13 mouse cellular contexts compared by ENCODE assay signal in genomic region chr5:24979312-24979967, GRCm38 (mm10).
DNase-seq lines count a peak whose midpoint lies in the region; ATAC-seq and TF ChIP-seq lines count a peak whose summit lies in the region.
"Had no signal": no experiment of that assay in that cellular context is flagged by ENCODE, and none has a peak within 500 bp of the region (broad histone marks: within the 10 kb centered on the region; RNA-seq: fewer than 3 reads in every experiment).

No protein-coding gene starts in this region.

- peak; percentile 90 for DNase-seq in heart, embryonic 10.5 days (ENCODE audit: low spot score)
- DNase-seq in heart, adult 18-20 months = no peak
- no peak for DNase-seq in midbrain, embryonic 10.5 days (ENCODE audit: low spot score)
- no peak for DNase-seq in midbrain, postnatal 0 days (ENCODE audit: low spot score)
- peak; percentile 47 for DNase-seq in liver, embryonic 13.5 days
- DNase-seq in lung, postnatal 0 days (ENCODE audit: low spot score) = no peak
- no peak for DNase-seq in frontal cortex, postnatal 36 days (ENCODE audit: low spot score in 2 of 2)
- DNase-seq in layer of hippocampus, postnatal 10 days (ENCODE audit: low spot score in 2 of 2) = no peak
- DNase-seq: adrenal gland, postnatal 10 days; cerebellum, adult 9-10 months; thymus, adult 18-20 months had no signal

- no peak overlapping the region for H3K4me2 ChIP-seq in midbrain, postnatal 0 days (ENCODE audit: low read depth, low read length, poor library complexity, severe bottlenecking)
- H3K4me2 ChIP-seq in liver, embryonic 13.5 days = 0 out of 2 replicates have a peak overlapping the region, but pooled peaks have one; percentile 0
- H3K4me2 ChIP-seq in lung, postnatal 0 days (replicated peaks; ENCODE audit: low read depth, low read length) = no peak overlapping the region
- H3K4me2 ChIP-seq: hindbrain, embryonic 13.5 days; limb, embryonic 12.5 days had no signal

- WGBS in heart, embryonic 10.5 days = 16% methylated on average over 4 of the region's 4 CpGs
- WGBS in midbrain, embryonic 10.5 days = 34% methylated on average over 4 of the region's 4 CpGs
- 31% methylated on average over 4 of the region's 4 CpGs for WGBS in midbrain, postnatal 0 days
- 12% methylated on average over 4 of the region's 4 CpGs for WGBS in liver, embryonic 13.5 days (ENCODE audit: insufficient replicate concordance)
- WGBS in lung, postnatal 0 days = 62% methylated on average over 4 of the region's 4 CpGs

- H3K36me3 ChIP-seq in heart, embryonic 10.5 days = no peaks in the 10 kb centered on the region
- no peaks in the 10 kb centered on the region for H3K36me3 ChIP-seq in midbrain, embryonic 10.5 days
- no peaks in the 10 kb centered on the region for H3K36me3 ChIP-seq in midbrain, postnatal 0 days (ENCODE audit: insufficient read depth, low read length)
- no peaks in the 10 kb centered on the region for H3K36me3 ChIP-seq in liver, embryonic 13.5 days
- H3K36me3 ChIP-seq in lung, postnatal 0 days (ENCODE audit: insufficient read depth, low read length) = no peaks in the 10 kb centered on the region
- H3K36me3 ChIP-seq: hindbrain, embryonic 13.5 days; limb, embryonic 12.5 days had no signal

- no peak overlapping the region for H3K9ac ChIP-seq in midbrain, postnatal 0 days (replicated peaks; ENCODE audit: low read length, poor library complexity, severe bottlenecking)
- no peak overlapping the region for H3K9ac ChIP-seq in liver, embryonic 13.5 days
- no peak overlapping the region for H3K9ac ChIP-seq in lung, postnatal 0 days (replicated peaks; ENCODE audit: low read depth)
- H3K9ac ChIP-seq: hindbrain, embryonic 13.5 days; limb, embryonic 12.5 days had no signal

- peaks cover 96% of the 10 kb centered on the region for H3K4me1 ChIP-seq in heart, embryonic 10.5 days
- peaks cover 32% of the 10 kb centered on the region for H3K4me1 ChIP-seq in midbrain, embryonic 10.5 days
- peaks cover 5% of the 10 kb centered on the region; the same call in 1 of the 2 replicates for H3K4me1 ChIP-seq in midbrain, postnatal 0 days (ENCODE audit: insufficient read depth, low read length)
- H3K4me1 ChIP-seq in liver, embryonic 13.5 days (replicated peaks) = peaks cover 25% of the 10 kb centered on the region
- peaks cover 4% of the 10 kb centered on the region; the same call in 1 of the 2 replicates for H3K4me1 ChIP-seq in lung, postnatal 0 days (ENCODE audit: insufficient read depth, low read depth, low read length)

- no peak for TF ChIP-seq EP300 in lung, postnatal 0 days (IDR thresholded peaks at IDR 0.05)

- ATAC-seq in midbrain, postnatal 0 days (ENCODE audit: low FRiP score) = no peak
- peak; percentile 81 for ATAC-seq in liver, embryonic 13.5 days (ENCODE audit: low read depth)
- ATAC-seq in lung, postnatal 0 days = no peak

- TF ChIP-seq CTCF in midbrain, postnatal 0 days (IDR thresholded peaks at IDR 0.05) = no peak
- TF ChIP-seq CTCF in lung, postnatal 0 days (IDR thresholded peaks at IDR 0.05) = no peak

- H3K4me3 ChIP-seq in heart, embryonic 10.5 days = no peak overlapping the region
- H3K4me3 ChIP-seq in midbrain, embryonic 10.5 days = no peak overlapping the region
- no peak overlapping the region for H3K4me3 ChIP-seq in midbrain, postnatal 0 days (ENCODE audit: low read depth, low read length)
- no peak overlapping the region for H3K4me3 ChIP-seq in liver, embryonic 13.5 days (replicated peaks)
- no peak overlapping the region for H3K4me3 ChIP-seq in lung, postnatal 0 days (ENCODE audit: low read depth, low read length)
- H3K4me3 ChIP-seq: hindbrain, embryonic 13.5 days; limb, embryonic 12.5 days had no signal

- no peaks in the 10 kb centered on the region for H3K27me3 ChIP-seq in heart, embryonic 10.5 days (ENCODE audit: insufficient read depth, poor library complexity, severe bottlenecking)
- H3K27me3 ChIP-seq in midbrain, embryonic 10.5 days (ENCODE audit: low read depth, poor library complexity, severe bottlenecking) = no peaks in the 10 kb centered on the region
- no peaks in the 10 kb centered on the region for H3K27me3 ChIP-seq in midbrain, postnatal 0 days (ENCODE audit: insufficient read depth, low read length)
- H3K27me3 ChIP-seq in liver, embryonic 13.5 days = peaks cover 14% of the 10 kb centered on the region
- H3K27me3 ChIP-seq in lung, postnatal 0 days (replicated peaks; ENCODE audit: insufficient read depth, low read length) = no peaks in the 10 kb centered on the region
- H3K27me3 ChIP-seq: hindbrain, embryonic 13.5 days; limb, embryonic 12.5 days had no signal

- peak overlapping the region; percentile 84 for H3K27ac ChIP-seq in heart, embryonic 10.5 days
- H3K27ac ChIP-seq in midbrain, embryonic 10.5 days (replicated peaks) = 0 out of 2 replicates have a peak overlapping the region, but pooled peaks have one; percentile 7
- no peak overlapping the region for H3K27ac ChIP-seq in midbrain, postnatal 0 days (ENCODE audit: low read depth, low read length)
- no peak overlapping the region for H3K27ac ChIP-seq in liver, embryonic 13.5 days
- no peak overlapping the region for H3K27ac ChIP-seq in lung, postnatal 0 days (ENCODE audit: low read length)
- H3K27ac ChIP-seq: hindbrain, embryonic 13.5 days; limb, embryonic 12.5 days had no signal

- no peaks in the 10 kb centered on the region for H3K9me3 ChIP-seq in heart, embryonic 10.5 days
- no peaks in the 10 kb centered on the region for H3K9me3 ChIP-seq in midbrain, embryonic 10.5 days (replicated peaks)
- no peaks in the 10 kb centered on the region for H3K9me3 ChIP-seq in midbrain, postnatal 0 days (ENCODE audit: low read length)
- no peaks in the 10 kb centered on the region for H3K9me3 ChIP-seq in liver, embryonic 13.5 days (replicated peaks)
- H3K9me3 ChIP-seq in lung, postnatal 0 days (ENCODE audit: low read length) = no peaks in the 10 kb centered on the region
- H3K9me3 ChIP-seq: hindbrain, embryonic 13.5 days; limb, embryonic 12.5 days had no signal

Comparison
In these comparisons a context has a peak if more than half of its experiments do, and no peak if none do; other contexts are left out.
1. DNase-seq: peak in heart, embryonic 10.5 days (single experiment) and liver, embryonic 13.5 days (single experiment); none in heart, adult 18-20 months (0 of 2), midbrain, embryonic 10.5 days (single experiment), midbrain, postnatal 0 days (single experiment), lung, postnatal 0 days (single experiment), frontal cortex, postnatal 36 days (0 of 2) and layer of hippocampus, postnatal 10 days (0 of 2).
2. H3K27ac ChIP-seq: peak in heart, embryonic 10.5 days (single experiment) and midbrain, embryonic 10.5 days (single experiment); none in midbrain, postnatal 0 days (single experiment), liver, embryonic 13.5 days (single experiment) and lung, postnatal 0 days (single experiment).